Mouse (Mus musculus): Measurements from ENCODE around the gene BC048507.
"Not testable (repeated sequence)": the region's sequence is repeated elsewhere in the genome, so short reads cannot be mapped to it uniquely, and the experiment has no call there.

Gene BC048507

GRCm38 (mm10) chr13:67863026-67863425, at the start of gene BC048507:
TSS of gene BC048507 (plus strand) at chr13:67863326.
- no peak for DNase-seq

GRCm38 (mm10) chr13:67813710-67814660, 49.1 kb upstream of the BC048507 start, which contains the start of gene Zfp273:
TSS of gene Zfp273 (plus strand) at chr13:67813740.
- DNase-seq: peak; percentile 78 to 87

- no peak for DNase-seq
These were observed 44.5 kb upstream of the BC048507 start for GRCm38 (mm10) chr13:67818636-67819035.

DNA sequence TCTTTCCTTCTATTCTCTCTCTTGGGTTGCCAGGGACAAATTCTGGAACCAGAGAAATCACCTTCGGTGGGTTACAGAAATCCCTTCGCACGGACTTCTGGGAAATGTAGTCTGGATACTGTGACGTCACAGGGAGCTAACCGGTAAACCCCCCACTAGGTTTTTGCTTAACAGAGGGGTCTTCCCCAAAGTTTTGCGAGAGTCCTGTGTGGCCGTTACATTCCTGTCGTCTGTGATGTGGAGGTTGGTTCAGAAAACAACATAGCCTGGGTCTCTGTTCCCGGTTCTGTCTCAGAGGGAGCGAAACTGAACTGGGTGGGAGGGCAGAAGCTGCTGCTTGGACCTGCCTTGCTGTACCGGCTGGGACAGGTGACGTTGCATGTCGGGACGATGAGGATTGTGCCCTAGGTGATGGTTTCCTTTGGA, 32.2 kb upstream of the BC048507 start, which contains the start of gene Gm10037:
Gene Gm10037 (plus strand): TSS at position 196 of the 426 bp plus-strand sequence.
- DNase-seq: peak; percentile 71 to 76

GRCm38 (mm10) chr13:67833137-67833536, 30.0 kb upstream of the BC048507 start:
- DNase-seq: not testable (repeated sequence)

- no peak for DNase-seq
These were observed 19.4 kb upstream of the BC048507 start for GRCm38 (mm10) chr13:67843775-67844118.

DNA sequence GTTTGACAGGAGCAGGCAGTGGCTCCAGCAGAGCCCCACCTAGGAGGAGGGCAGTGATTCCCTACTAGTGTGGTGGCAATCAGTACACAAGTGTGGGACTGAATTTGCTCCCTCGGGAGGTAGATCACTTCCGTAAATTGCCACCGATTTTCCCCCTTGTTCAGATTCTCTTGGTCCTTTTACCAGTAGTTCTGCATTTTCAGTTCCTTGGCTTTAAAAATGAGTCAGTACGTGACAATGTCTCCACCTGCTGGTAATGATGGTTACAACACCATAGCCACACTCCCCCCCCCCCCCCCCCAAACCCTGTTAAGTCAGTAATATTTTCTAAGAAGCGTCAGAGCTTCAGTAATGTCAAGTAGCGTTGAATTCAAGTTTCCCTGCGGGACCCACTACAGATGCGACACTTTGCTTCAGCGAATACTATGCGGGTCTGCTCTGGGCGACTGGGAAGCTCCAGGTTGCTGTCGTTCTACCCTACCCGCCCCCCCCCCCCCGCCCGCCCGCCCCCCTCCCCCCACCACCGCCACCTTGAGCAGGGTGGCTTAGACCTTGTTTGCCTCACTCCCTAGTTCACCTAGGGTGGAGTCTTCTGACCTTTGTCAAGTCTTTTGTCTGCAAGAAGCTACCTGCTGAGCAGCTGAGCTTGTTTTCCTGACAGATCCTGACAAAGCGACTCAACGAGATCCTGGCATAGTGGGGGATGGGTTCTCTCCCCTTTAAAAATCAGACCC, 18.8 kb upstream of the BC048507 start:
- DNase-seq: peak; percentile 57 to 74

GRCm38 (mm10) chr13:67844853-67845194, 18.3 kb upstream of the BC048507 start:
- peak in 1 of 2 experiments; percentile 20 for DNase-seq

GRCm38 (mm10) chr13:67850361-67850760, 12.8 kb upstream of the BC048507 start:
- DNase-seq: no peak

- no peak for DNase-seq
These were observed 10.0 kb upstream of the BC048507 start for GRCm38 (mm10) chr13:67853130-67853529.

GRCm38 (mm10) chr13:67853983-67854382, 9.1 kb upstream of the BC048507 start:
- DNase-seq: no peak

GRCm38 (mm10) chr13:67857317-67857716, 5.8 kb upstream of the BC048507 start:
- DNase-seq: no peak

GRCm38 (mm10) chr13:67862508-67862907, 618 bp upstream of the BC048507 start:
- DNase-seq: no peak

- DNase-seq: no peak
These were observed 1.7 kb downstream of the BC048507 start for GRCm38 (mm10) chr13:67864764-67865350.

DNA sequence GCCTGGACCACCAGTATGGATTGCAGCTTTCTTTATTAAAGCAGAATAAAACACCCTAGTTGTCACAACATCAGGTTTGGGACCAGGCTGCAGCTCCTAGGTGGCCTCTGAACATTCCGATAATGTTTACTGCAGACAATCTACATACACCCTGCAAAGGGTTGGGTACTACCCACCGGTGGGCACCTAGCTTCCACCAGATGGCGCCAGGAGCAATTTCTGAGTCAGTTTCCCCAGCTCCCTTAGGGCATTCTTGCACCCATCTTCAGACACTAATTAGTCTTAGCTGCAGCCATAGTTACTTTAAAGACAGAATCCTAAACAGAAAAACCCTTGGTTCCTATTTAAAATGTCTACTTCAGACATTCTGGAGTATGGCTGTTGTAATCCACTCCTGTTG, 4.8 kb downstream of the BC048507 start:
- DNase-seq: no peak

- DNase-seq: not testable (repeated sequence)
These were observed 13.0 kb downstream of the BC048507 start for GRCm38 (mm10) chr13:67876049-67876698.

DNA sequence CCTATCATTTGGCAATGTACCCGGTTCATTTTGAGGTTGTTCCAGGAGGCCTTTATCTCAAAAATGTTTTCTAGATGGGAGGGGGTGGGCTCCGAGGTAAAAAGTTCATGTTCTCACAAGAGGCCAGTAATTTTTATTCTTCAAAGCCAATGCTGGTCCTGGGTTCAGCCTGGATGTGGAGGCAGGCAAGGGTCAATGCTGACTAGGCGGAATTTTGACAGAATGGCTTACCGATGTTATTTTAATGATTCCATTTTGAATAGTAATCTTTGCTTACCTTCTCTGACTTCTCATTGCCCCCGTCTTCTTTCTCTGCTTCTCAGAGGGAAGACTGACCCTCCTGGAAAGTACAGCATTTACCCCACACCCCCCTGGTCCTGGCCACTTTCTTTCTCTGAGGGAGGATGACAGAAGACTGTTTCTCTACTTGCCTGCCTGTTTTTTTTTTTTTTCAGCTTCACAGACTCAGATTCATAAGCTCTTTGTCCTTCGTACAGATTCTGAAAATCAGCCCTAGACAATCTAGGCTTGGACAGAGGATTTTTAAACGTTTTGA, 13.7 kb downstream of the BC048507 start:
- DNase-seq: no peak

GRCm38 (mm10) chr13:67883966-67884365, 20.8 kb downstream of the BC048507 start:
- no peak for DNase-seq

- no peak for DNase-seq
These were observed 46.6 kb downstream of the BC048507 start for GRCm38 (mm10) chr13:67909759-67910158.
